Mouse (Mus musculus): ENCODE data around the gene Coq8a. TPM values are rescaled to one million over a fixed set of nuclear protein-coding genes. Genes with fewer than 3 reads are reported as not detected.

Coq8a gene
- total and polyA plus RNA-seq, 3 experiments = 1.5 to 2.1 TPM; not detected in 1

DNA sequence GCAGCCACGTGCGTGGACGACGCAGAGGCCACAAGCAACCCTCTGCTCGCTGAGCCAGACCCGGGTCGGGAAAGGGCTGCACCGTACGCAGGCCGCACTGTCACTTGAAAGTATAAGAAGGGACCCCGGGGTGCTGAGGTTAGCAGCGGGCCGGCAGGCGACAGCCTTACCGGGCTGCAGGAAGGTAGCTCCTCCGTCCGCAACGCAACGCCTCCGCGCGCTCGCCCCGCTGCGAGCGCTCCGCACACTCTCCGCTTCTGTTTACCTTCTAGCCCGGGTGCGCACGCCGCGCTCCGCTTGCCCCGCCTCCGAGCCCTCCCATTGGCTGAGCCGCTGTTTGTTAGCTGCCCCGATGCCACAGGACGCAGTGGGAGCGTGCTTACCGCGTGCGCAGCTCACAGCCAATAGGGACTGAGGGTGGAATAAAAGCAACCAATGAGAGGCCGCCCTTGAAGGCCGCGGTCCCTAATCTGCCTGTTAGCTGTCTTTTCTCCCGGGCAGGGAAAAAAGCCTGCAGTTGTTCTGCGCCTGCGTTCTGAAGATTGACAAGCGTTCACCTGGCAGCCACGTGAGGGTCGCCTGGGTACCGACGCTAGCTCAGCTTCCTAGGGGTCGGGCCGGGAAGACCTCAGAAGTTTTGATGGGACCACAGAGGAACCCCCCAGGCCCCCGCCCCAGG lies 3.6 kb downstream of the Coq8a start:
- H3K27ac ChIP-seq (ENCODE audit: control insufficient read depth, low read depth, low read length) = no peak overlapping the region; the same call in 1 of the 2 replicates

DNA sequence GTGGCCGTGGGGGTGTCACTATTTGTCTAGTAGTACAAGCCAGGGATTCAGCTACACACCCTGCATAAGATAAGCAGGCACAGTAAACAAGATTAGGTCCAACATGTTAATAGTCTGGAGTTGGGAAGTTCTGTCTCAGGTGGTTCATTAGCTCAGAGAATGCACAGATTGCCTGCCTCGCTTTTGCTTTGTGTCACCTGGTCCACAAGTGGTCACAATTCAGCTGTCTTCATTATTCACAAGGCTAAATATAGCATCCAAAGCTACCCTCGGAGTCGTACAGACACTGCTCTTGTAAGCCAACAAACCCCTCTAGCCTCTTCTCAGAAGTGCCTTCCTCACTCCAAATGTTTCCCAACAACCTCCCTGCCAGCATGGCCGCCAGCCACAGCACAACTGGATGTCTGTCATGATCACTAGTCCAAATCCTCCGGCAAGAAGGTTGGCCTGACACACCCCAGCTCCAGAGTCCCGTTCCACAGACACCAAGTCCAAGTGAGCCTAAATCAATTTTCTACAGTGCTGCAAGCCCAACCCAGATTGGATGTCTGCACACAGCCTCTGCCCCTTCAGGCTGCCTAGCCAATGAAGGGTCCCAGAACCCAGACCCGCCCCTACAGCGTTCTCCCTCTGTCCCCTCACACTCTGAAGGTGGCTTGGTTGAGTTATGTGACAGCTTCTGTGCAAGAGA lies 4.5 kb downstream of the Coq8a start:
- H3K79me2 ChIP-seq (ENCODE audit: control insufficient read depth, insufficient read depth, low read length, poor library complexity) = no peaks in the 10 kb centered on the region
- peak overlapping the region; percentile 54 for H3K9ac ChIP-seq (ENCODE audit: control insufficient read depth, low read depth, low read length, poor library complexity, severe bottlenecking)
- H3K9me3 ChIP-seq (replicated peaks; ENCODE audit: insufficient read depth, low read length) = no peaks in the 10 kb centered on the region
- peaks cover 3 to 7% of the 10 kb centered on the region in 2 experiments; a peak in 3 of 4 replicates for H3K27me3 ChIP-seq (ENCODE audit: control insufficient read depth in 1 of 2, insufficient read depth in 2 of 2, low read length in 2 of 2)
- peak overlapping the region; percentile 67 to 75 for H3K4me3 ChIP-seq (ENCODE audit: control insufficient read depth in 1 of 2, insufficient read depth in 1 of 2, low read depth in 2 of 2, low read length in 2 of 2)
- no peak overlapping the region for H3K27ac ChIP-seq (ENCODE audit: control insufficient read depth, low read depth, low read length)
- H3K36me3 ChIP-seq (ENCODE audit: control insufficient read depth in 1 of 2, insufficient read depth in 2 of 2, low read length in 2 of 2) = peaks cover 0 to 6% of the 10 kb centered on the region in 2 experiments; a peak in 1 of 4 replicates
- TF ChIP-seq BHLHE40 (IDR thresholded peaks at IDR 0.05; ENCODE audit: borderline replicate concordance, low read depth, low read length) = no peak
- no peak for TF ChIP-seq CHD1 (IDR thresholded peaks at IDR 0.05; ENCODE audit: low read depth, low read length)
- peak; percentile 72 for DNase-seq (ENCODE audit: low read depth, low spot score)
- 0 out of 4 replicates have a peak, but pooled peaks cover 0 to 5% of the 10 kb centered on the region in 2 experiments for H3K4me1 ChIP-seq (ENCODE audit: control insufficient read depth in 1 of 2, insufficient read depth in 2 of 2, low read length in 2 of 2)

More for the DNA sequence above, 3.6 kb downstream of the Coq8a start:
- TF ChIP-seq ZKSCAN1 (IDR thresholded peaks at IDR 0.05; ENCODE audit: low read depth, low read length) (no peak), CHD1 (IDR thresholded peaks at IDR 0.05; ENCODE audit: low read depth, low read length) (no peak), RCOR1 (IDR thresholded peaks at IDR 0.05; ENCODE audit: low read depth, low read length) (no peak), ZNF384 (IDR thresholded peaks at IDR 0.05; ENCODE audit: low read depth, low read length) (peak; percentile 63), NRF1 (IDR thresholded peaks at IDR 0.05; ENCODE audit: insufficient read depth, low read depth, low read length, poor library complexity, severe bottlenecking) (peak; percentile 74), MAFK (IDR thresholded peaks at IDR 0.05; ENCODE audit: borderline replicate concordance, low read depth, low read length) (no peak), MYB (IDR thresholded peaks at IDR 0.05; ENCODE audit: low read depth, low read length) (no peak), UBTF (IDR thresholded peaks at IDR 0.05; ENCODE audit: borderline replicate concordance, insufficient read depth, low read depth, low read length) (no peak), SMC3 (IDR thresholded peaks at IDR 0.05; ENCODE audit: low read depth, low read length) (no peak; the same call in 1 of the 2 replicates), MXI1 (IDR thresholded peaks at IDR 0.05; ENCODE audit: low read depth, low read length) (peak; percentile 97), TBP (IDR thresholded peaks at IDR 0.05; ENCODE audit: low read depth, low read length) (no peak), GABPA (IDR thresholded peaks at IDR 0.05; ENCODE audit: low read depth, low read length) (no peak), MYC (IDR thresholded peaks at IDR 0.05; ENCODE audit: low read depth, low read length) (peak; percentile 78), GATA1 (IDR thresholded peaks at IDR 0.05; ENCODE audit: low read depth, low read length) (no peak; the same call in 1 of the 2 replicates), ETS1 (IDR thresholded peaks at IDR 0.05; ENCODE audit: low read depth, low read length) (no peak; the same call in 1 of the 2 replicates), ZMIZ1 (IDR thresholded peaks at IDR 0.05; ENCODE audit: low read depth, low read length) (no peak), USF2 (IDR thresholded peaks at IDR 0.05; ENCODE audit: borderline replicate concordance in 1 of 2, insufficient read depth in 1 of 2, low read depth in 1 of 2, low read length in 2 of 2) (0 out of 4 replicates have a peak, but pooled peaks of 1 of the 2 experiments have one; percentile 3), HCFC1 (IDR thresholded peaks at IDR 0.05; ENCODE audit: low read depth, low read length) (peak; percentile 51; the same call in 1 of the 2 replicates), TCF12 (IDR thresholded peaks at IDR 0.05; ENCODE audit: low read depth, low read length) (no peak), KAT2A (conservative IDR thresholded peaks at IDR 0.05; ENCODE audit: low read depth, low read length) (no peak), EP300 (IDR thresholded peaks at IDR 0.05; ENCODE audit: low read depth in 1 of 2, low read length in 2 of 2) (no peak), RAD21 (IDR thresholded peaks at IDR 0.05; ENCODE audit: low read depth, low read length) (no peak), ELF1 (IDR thresholded peaks at IDR 0.05; ENCODE audit: low read depth, low read length) (no peak), POLR2AphosphoS5 (IDR thresholded peaks at IDR 0.05; ENCODE audit: borderline replicate concordance, low read depth, low read length) (no peak), NELFE (IDR thresholded peaks at IDR 0.05; ENCODE audit: low read depth, low read length) (no peak), TAL1 (IDR thresholded peaks at IDR 0.05; ENCODE audit: low read length) (no peak), SIN3A (IDR thresholded peaks at IDR 0.05; ENCODE audit: low read length) (peak; percentile 98), MAX (IDR thresholded peaks at IDR 0.05; ENCODE audit: low read length) (peak; percentile 97), USF1 (IDR thresholded peaks at IDR 0.05; ENCODE audit: low read depth, low read length) (peak; percentile 81), MAZ (IDR thresholded peaks at IDR 0.05; ENCODE audit: low read depth, low read length) (no peak), CHD2 (IDR thresholded peaks at IDR 0.05; ENCODE audit: low read length) (peak; percentile 70), POLR2A (IDR thresholded peaks at IDR 0.05; ENCODE audit: control insufficient read depth in 1 of 2, insufficient read depth in 1 of 2, low read depth in 1 of 2, low read length in 2 of 2, poor library complexity in 1 of 2) (peak; percentile 34 to 53; a peak in 1 of 4 replicates), MEF2A (IDR thresholded peaks at IDR 0.05; ENCODE audit: extremely low read depth, insufficient replicate concordance, low read depth, low read length, poor library complexity, severe bottlenecking) (no peak), E2F4 (IDR thresholded peaks at IDR 0.05; ENCODE audit: borderline replicate concordance, low read depth, low read length) (no peak), BHLHE40 (IDR thresholded peaks at IDR 0.05; ENCODE audit: borderline replicate concordance, low read depth, low read length) (no peak)
- Histone ChIP-seq H3K9me3 (replicated peaks; ENCODE audit: insufficient read depth, low read length) (no peaks in the 10 kb centered on the region), H3K36me3 (ENCODE audit: control insufficient read depth in 1 of 2, insufficient read depth in 2 of 2, low read length in 2 of 2) (peaks cover 0 to 6% of the 10 kb centered on the region in 2 experiments; a peak in 1 of 4 replicates), H3K4me3 (ENCODE audit: control insufficient read depth in 1 of 2, insufficient read depth in 1 of 2, low read depth in 2 of 2, low read length in 2 of 2) (peak overlapping the region; percentile 67 to 75), H3K79me2 (ENCODE audit: control insufficient read depth, insufficient read depth, low read length, poor library complexity) (no peaks in the 10 kb centered on the region), H3K4me1 (ENCODE audit: control insufficient read depth in 1 of 2, insufficient read depth in 2 of 2, low read length in 2 of 2) (0 out of 4 replicates have a peak, but pooled peaks cover 0 to 5% of the 10 kb centered on the region in 2 experiments), H3K9ac (ENCODE audit: control insufficient read depth, low read depth, low read length, poor library complexity, severe bottlenecking) (peak overlapping the region; percentile 54), H3K27me3 (ENCODE audit: control insufficient read depth in 1 of 2, insufficient read depth in 2 of 2, low read length in 2 of 2) (peaks cover 3 to 5% of the 10 kb centered on the region in 2 experiments)
- DNase-seq (ENCODE audit: low read depth, low spot score) = peak; percentile 99
